Mouse (Mus musculus): ENCODE measurements at regions not wholly inside any gene's neighbourhood (a gene's known extent, or its start where the extent isn't known, plus 50 kb on each side); places are given as distances from the start of the nearest gene placed in this dataset.
A peak's percentile ranks its signal among the peaks of the same experiment; 100 is the strongest.

GRCm38 (mm10) chr1:8097046-8097445, 3289.4 kb downstream of the Gm37988 start:
- no peak for DNase-seq (ENCODE audit: extremely low read depth, low read depth)

- DNase-seq (ENCODE audit: extremely low read depth, low read depth): peak; percentile 41
Observed at GRCm38 (mm10) chr1:8123021-8123420, 3290.9 kb upstream of the A830018L16Rik start.

GRCm38 (mm10) chr1:8134434-8135433, 3279.2 kb upstream of the A830018L16Rik start:
- DNase-seq (ENCODE audit: extremely low read depth, low read depth): peak; percentile 31

DNA sequence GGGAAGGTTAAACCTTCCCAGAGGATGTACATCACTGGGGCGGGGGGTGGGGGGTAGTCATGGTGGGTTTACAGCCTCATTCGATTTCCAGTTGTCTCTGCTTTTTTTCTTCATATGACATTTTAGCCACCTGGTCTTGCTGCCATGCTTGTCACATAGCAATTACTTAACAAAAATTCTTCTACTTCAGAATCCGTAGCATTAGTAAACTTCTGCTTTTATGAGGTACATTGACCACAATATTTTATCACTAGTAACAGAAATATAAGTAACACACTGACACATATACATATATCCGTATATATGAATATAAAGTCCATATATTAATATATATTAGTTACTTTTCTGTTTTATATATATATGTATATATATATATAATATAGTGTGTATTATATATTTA, 3271.3 kb upstream of the A830018L16Rik start:
- no peak for DNase-seq (ENCODE audit: extremely low read depth, low read depth)

DNA sequence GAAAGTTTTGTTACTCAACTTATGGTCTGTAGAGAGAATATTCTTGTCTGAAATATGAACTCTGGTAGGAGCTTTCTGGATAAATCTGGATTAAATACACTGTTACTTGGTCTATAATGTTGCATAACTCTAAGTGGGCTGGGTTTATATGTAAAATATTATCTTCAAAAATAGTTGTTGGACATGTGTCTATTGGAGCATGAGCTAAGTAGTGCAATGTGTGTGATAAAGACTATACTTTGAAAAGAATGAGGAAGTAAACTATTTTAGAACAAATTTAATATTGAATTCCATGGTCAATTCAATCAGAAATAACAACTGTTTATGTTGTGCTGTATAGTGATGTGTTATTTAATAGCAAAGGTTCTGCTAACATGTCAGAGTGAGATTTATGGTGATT, 3240.7 kb upstream of the A830018L16Rik start:
- peak; percentile 1 for DNase-seq (ENCODE audit: extremely low read depth, low read depth)
